Mouse (Mus musculus) lung, adult 2 months (tissue): Measurements from ENCODE around the gene Sh3bp5l. TPM values are rescaled to one million over a fixed set of nuclear protein-coding genes. Genes with fewer than 3 reads are reported as not detected.

Experiments
- DNase-seq: peaks from one replicate; pipeline ENCODE4 v3.0.0; 2022
- H3K4me1 ChIP-seq: fragments of 200-500 bp; 2 replicates; pipeline ENCODE4 v1.6.1; 2011; ENCODE audit warnings: low read length; ENCODE audit not compliant: control insufficient read depth, insufficient read depth
- H3K4me3 ChIP-seq: fragments of 200-500 bp; replicated peaks from 2 replicates; pipeline ENCODE3; 2011; ENCODE audit warnings: low read depth, mild to moderate bottlenecking, control low read depth, low read length; ENCODE audit errors: extremely low read depth
- CTCF ChIP-seq: fragments of 200-500 bp; IDR thresholded peaks from 2 replicates; pipeline ENCODE4 v1.5.1; 2011; ENCODE audit warnings: mild to moderate bottlenecking, low read length, control low read depth; ENCODE audit not compliant: insufficient read depth
- POLR2A ChIP-seq: fragments of 200-500 bp; IDR thresholded peaks from 2 replicates; pipeline ENCODE4 v1.6.1; 2011; ENCODE audit warnings: low read depth, mild to moderate bottlenecking, control low read depth, low read length, borderline replicate concordance; ENCODE audit errors: extremely low read depth
- WGBS: fragments of 180-500 bp; shearing (Covaris S2); methylation state at CpG from one replicate; pipeline ENCODE4 v1.1.7; 2018; 5-methylcytosine and 5-hydroxymethylcytosine counted together
- polyA plus RNA-seq: library from polyadenylated mRNA; depleted of rRNA; stranded (reverse); fragments of >200 nt; gene quantifications from 2 replicates; pipeline ENCODE4 v1.2.3, GENCODE M21; 2012; rRNA removed

Gene Sh3bp5l
- 29.4 and 36.5 TPM in 2 replicates for polyA plus RNA-seq

DNA sequence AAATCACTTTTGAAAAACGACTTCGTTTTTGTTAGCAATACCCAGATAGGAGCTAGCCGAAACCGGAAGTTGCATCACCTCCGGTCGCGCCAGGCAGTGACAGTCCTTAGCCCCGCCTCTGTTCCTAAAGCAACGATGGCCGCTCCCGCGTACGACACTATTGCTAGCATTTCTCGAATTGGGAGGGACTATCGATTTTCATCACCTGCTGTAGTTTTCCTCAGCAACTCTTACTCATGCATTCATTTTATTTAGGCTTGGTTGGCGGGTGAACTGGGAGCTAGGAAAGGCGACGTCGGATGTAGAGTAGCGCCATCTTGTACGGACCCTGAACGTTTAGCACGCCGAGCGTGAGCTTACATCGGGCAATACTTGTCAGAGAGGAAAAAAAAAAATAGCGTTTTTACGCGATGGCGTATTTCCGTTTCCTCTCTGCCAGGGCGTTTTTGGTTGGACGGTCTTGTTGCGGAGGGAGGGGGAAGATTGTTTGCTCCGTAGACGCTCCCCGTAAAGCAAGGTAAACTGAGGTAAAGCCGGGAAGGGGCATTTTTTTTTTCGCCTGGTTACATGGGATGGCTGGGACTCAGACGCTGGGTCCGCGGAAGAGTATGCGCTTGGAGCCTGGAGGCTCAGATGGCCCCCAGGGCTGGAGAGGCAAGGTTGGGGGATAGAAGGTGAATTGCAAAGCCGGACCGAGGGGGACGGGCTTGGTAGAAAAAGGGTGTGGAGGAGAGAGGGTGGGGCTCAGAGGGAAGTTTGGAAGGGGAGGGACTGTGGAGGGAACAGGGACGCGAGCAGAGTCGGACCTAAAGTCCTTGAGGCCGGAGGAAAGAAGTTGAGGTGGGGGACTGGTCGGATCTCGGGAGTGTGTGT, at the start of gene Sh3bp5l, which contains the start of gene Zfp672:
Sh3bp5l (plus strand) TSS at position 449 of the 873 bp plus-strand sequence.
Zfp672 (minus strand) TSS at position 64 of the 873 bp plus-strand sequence.
- peaks cover 2% of the 10 kb centered on the region for H3K4me1 ChIP-seq
- under 1% methylated on average over 52 of the region's 52 CpGs for WGBS
- DNase-seq: peak; percentile 88
- TF ChIP-seq POLR2A: peak; percentile 76; the same call in 1 of the 2 replicates
- no peak for TF ChIP-seq CTCF
- peak within 1 kb of the TSS; percentile 83 for H3K4me3 ChIP-seq

DNA sequence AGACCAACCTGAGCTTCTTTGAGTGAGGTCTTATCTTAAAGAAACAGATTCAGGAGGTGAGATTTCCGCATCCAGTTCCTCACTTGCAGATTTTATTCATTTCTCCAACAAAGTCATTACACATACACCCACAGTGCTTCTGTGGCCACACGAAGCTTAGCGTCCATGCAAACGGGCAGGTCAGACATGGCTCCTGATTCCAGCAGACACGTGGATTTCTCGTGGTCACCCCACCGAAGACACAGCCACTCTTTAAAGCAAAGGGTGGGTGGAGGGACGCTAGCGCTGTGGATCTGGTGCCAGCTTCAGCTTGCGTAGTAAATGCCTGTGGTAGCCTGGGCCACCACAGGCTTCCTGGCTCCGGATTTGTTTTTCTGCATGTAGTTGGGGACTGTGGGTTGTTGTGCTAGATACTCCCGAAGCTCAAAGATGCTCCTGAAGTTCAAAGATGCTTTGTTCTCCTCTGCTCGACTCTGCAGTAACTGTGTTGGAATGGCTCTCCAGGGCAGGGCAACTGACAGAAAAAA, 48.5 kb upstream of the Sh3bp5l start:
- whole genome bisulfite sequencing: 80% methylated on average over 13 of the region's 13 CpGs
- no peaks in the 10 kb centered on the region for H3K4me1 ChIP-seq
- TF ChIP-seq POLR2A: no peak
- TF ChIP-seq CTCF: no peak
- DNase-seq: no peak
- no peak overlapping the region for H3K4me3 ChIP-seq

DNA sequence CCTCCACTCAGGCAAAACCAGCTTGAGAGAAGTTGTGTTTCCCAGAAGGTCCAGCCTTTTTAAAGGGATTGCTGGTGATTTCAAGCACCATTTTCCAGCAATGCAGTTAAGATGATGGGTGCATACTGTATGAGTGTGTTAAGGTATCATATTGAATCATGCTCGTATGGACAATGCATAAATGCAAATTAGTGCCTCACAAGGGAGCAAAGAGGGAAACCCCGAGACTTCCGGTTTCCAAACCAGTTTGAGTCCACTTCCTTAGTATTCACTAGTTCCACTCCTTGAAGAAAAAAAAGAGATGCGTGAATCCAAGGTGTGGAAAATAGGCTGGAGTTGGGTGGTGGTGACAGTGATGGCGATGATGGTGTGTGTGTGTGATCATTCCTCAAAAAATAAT, 48.0 kb upstream of the Sh3bp5l start:
- 72% methylated on average over 5 of the region's 5 CpGs for WGBS
- no peak for TF ChIP-seq POLR2A
- TF ChIP-seq CTCF: no peak
- no peak overlapping the region for H3K4me3 ChIP-seq

GRCm38 (mm10) chr11:58289992-58290682, 40.4 kb upstream of the Sh3bp5l start:
- 54% methylated on average over 9 of the region's 9 CpGs for WGBS
- TF ChIP-seq POLR2A: no peak
- no peak for TF ChIP-seq CTCF
- no peak for DNase-seq
- Histone ChIP-seq H3K4me1 (no peaks in the 10 kb centered on the region), H3K4me3 (no peak overlapping the region)

More for the DNA sequence above, 48.0 kb upstream of the Sh3bp5l start:
- DNase-seq: no peak
- no peaks in the 10 kb centered on the region for H3K4me1 ChIP-seq

- no peak overlapping the region for H3K4me3 ChIP-seq
- DNase-seq: no peak
- WGBS: 78% methylated on average over 4 of the region's 4 CpGs
- H3K4me1 ChIP-seq: no peaks in the 10 kb centered on the region
- no peak for TF ChIP-seq CTCF
- TF ChIP-seq POLR2A: no peak
Measured at GRCm38 (mm10) chr11:58290812-58291211, 39.7 kb upstream of the Sh3bp5l start.

GRCm38 (mm10) chr11:58292791-58293190, 37.7 kb upstream of the Sh3bp5l start:
- TF ChIP-seq POLR2A (no peak), CTCF (no peak)

DNA sequence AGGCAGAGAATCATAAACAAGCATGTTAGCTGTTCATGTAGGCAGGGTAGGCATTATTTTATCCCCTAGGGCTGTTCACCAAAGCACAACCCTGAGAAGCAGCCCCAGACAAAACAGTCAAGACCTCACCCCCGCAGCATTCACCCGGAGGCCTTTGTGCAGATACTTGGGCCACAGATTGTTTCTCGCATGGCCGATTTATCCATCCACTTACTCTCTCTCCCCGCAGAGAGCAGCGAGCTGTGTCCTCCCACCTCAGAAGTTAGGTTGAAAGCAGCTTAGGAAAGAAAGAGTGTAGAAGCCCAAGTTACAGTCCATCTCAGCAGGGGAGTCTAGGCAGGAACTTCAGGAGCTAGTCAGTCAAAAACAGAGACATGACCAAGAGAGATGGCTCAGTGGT, 33.1 kb upstream of the Sh3bp5l start:
- Histone ChIP-seq H3K4me3 (no peak overlapping the region), H3K4me1 (peaks cover 5% of the 10 kb centered on the region)
- DNase-seq: no peak
- TF ChIP-seq CTCF (no peak), POLR2A (no peak)
- WGBS: 83% methylated on average over 6 of the region's 6 CpGs

More at GRCm38 (mm10) chr11:58292791-58293190, 37.7 kb upstream of the Sh3bp5l start:
- DNase-seq: no peak
- Histone ChIP-seq H3K4me1 (no peaks in the 10 kb centered on the region), H3K4me3 (no peak overlapping the region)
- 42% methylated on average over 4 of the region's 4 CpGs for WGBS

- 14% methylated on average over 13 of the region's 13 CpGs for WGBS
- peak; percentile 75 for DNase-seq
- peak; percentile 69 for TF ChIP-seq CTCF
- no peak for TF ChIP-seq POLR2A
- peak overlapping the region; percentile 62 for H3K4me3 ChIP-seq
- H3K4me1 ChIP-seq: peaks cover 5% of the 10 kb centered on the region
Measured at GRCm38 (mm10) chr11:58301057-58301456, 29.5 kb upstream of the Sh3bp5l start.

- Histone ChIP-seq H3K4me1 (peaks cover 5% of the 10 kb centered on the region), H3K4me3 (peak overlapping the region; percentile 75)
- TF ChIP-seq POLR2A: peak; percentile 46; the same call in 1 of the 2 replicates
- TF ChIP-seq CTCF: peak; percentile 69
- under 1% methylated on average over 36 of the region's 36 CpGs for WGBS
- DNase-seq: peak; percentile 99
Measured at GRCm38 (mm10) chr11:58301837-58302754, 28.4 kb upstream of the Sh3bp5l start.
